Mouse (Mus musculus) midbrain, embryonic 11.5 days (tissue): ENCODE measurements around the gene M1ap. TPM values are rescaled to one million over a fixed set of nuclear protein-coding genes. Genes with fewer than 3 reads are reported as not detected.

Experiments
- ATAC-seq: fragments of 200-750 bp; cut with Nextera tagmentation; 2 replicates; pipeline ENCODE4 v1.8.0; 2017; ENCODE audit warnings: moderate TSS enrichment, moderate library complexity; ENCODE audit not compliant: low FRiP score
- DNase-seq: peaks from one replicate; pipeline ENCODE4 v3.0.0; 2015; ENCODE audit warnings: low spot score; ENCODE audit errors: missing footprints
- H3K27ac ChIP-seq: fragments of 300-500 bp; sonication (generic); 2 replicates; pipeline ENCODE4 v1.5.1; 2014; ENCODE audit warnings: low read depth, low read length
- H3K27me3 ChIP-seq: fragments of 300-500 bp; sonication (generic); 2 replicates; pipeline ENCODE4 v1.6.1; 2014; ENCODE audit warnings: mild to moderate bottlenecking, low read length, moderate library complexity, mixed read lengths; ENCODE audit not compliant: control insufficient read depth, insufficient read depth
- H3K36me3 ChIP-seq: fragments of 300-500 bp; sonication (generic); 2 replicates; pipeline ENCODE4 v1.6.1; 2014; ENCODE audit warnings: mild to moderate bottlenecking, low read length, moderate library complexity, mixed read lengths; ENCODE audit not compliant: control insufficient read depth, insufficient read depth
- H3K4me1 ChIP-seq: fragments of 300-500 bp; sonication (generic); 2 replicates; pipeline ENCODE4 v1.6.1; 2014; ENCODE audit warnings: low read length; ENCODE audit not compliant: control insufficient read depth, insufficient read depth
- H3K4me2 ChIP-seq: fragments of 300-500 bp; sonication (generic); 2 replicates; pipeline ENCODE4 v1.6.1; 2014; ENCODE audit warnings: mild to moderate bottlenecking, moderate library complexity
- H3K4me3 ChIP-seq: fragments of 300-500 bp; sonication (generic); 2 replicates; pipeline ENCODE4 v1.5.1; 2014; ENCODE audit warnings: low read depth, low read length
- H3K9ac ChIP-seq: fragments of 300-500 bp; sonication (generic); 2 replicates; pipeline ENCODE4 v1.6.1; 2014; ENCODE audit warnings: low read length
- H3K9me3 ChIP-seq: fragments of 300-500 bp; sonication (generic); 2 replicates; pipeline ENCODE4 v1.6.1; 2016; ENCODE audit warnings: low read length; ENCODE audit not compliant: control insufficient read depth
- WGBS: fragments of 180-500 bp; shearing (Covaris S2); extraction: QIAGEN DNeasy Blood & Tissue Kit; methylation state at CpG from one replicate; pipeline ENCODE4 v1.1.7; 2014; 5-methylcytosine and 5-hydroxymethylcytosine counted together
- polyA plus RNA-seq: library from polyadenylated mRNA; unstranded; fragments of >200 nt; fragmentation: Nextera tagmentation; extraction: Ambion mirVana; gene quantifications from 2 replicates; pipeline ENCODE4 v1.2.1, GENCODE M21; 2014

M1ap gene
- polyA plus RNA-seq, 1 experiment from 2014 or later = 0.18 TPM

- DNase-seq = no peak
- H3K4me3 ChIP-seq = no peak overlapping the region
- no peak overlapping the region for H3K4me2 ChIP-seq
- no peaks in the 10 kb centered on the region for H3K4me1 ChIP-seq
- H3K9me3 ChIP-seq = no peaks in the 10 kb centered on the region
- no peaks in the 10 kb centered on the region for H3K27me3 ChIP-seq
- H3K9ac ChIP-seq = no peak overlapping the region
- no peaks in the 10 kb centered on the region for H3K36me3 ChIP-seq
- H3K27ac ChIP-seq = no peak overlapping the region
- WGBS = 84% methylated on average over 9 of the region's 9 CpGs
- no peak for ATAC-seq
These were observed 76.3 kb downstream of the M1ap start for GRCm38 (mm10) chr6:83023008-83023407.

- WGBS = 97% methylated on average over 2 of the region's 2 CpGs
These were observed 77.1 kb downstream of the M1ap start for GRCm38 (mm10) chr6:83023786-83024185.

GRCm38 (mm10) chr6:83024421-83024820, 77.7 kb downstream of the M1ap start:
- H3K9me3 ChIP-seq = no peaks in the 10 kb centered on the region
- no peaks in the 10 kb centered on the region for H3K27me3 ChIP-seq
- H3K27ac ChIP-seq = no peak overlapping the region
- no peak overlapping the region for H3K4me3 ChIP-seq
- no peaks in the 10 kb centered on the region for H3K4me1 ChIP-seq
- no peak overlapping the region for H3K4me2 ChIP-seq
- DNase-seq (no peak), ATAC-seq (no peak)
- H3K36me3 ChIP-seq = no peaks in the 10 kb centered on the region
- no peak overlapping the region for H3K9ac ChIP-seq
- WGBS = 74% methylated on average over 4 of the region's 4 CpGs

More at GRCm38 (mm10) chr6:83023786-83024185, 77.1 kb downstream of the M1ap start:
- H3K9ac ChIP-seq = no peak overlapping the region
- H3K4me2 ChIP-seq = no peak overlapping the region
- no peak overlapping the region for H3K27ac ChIP-seq
- H3K27me3 ChIP-seq = no peaks in the 10 kb centered on the region
- no peaks in the 10 kb centered on the region for H3K9me3 ChIP-seq
- H3K4me3 ChIP-seq = no peak overlapping the region
- ATAC-seq (no peak), DNase-seq (no peak)
- no peaks in the 10 kb centered on the region for H3K4me1 ChIP-seq
- no peaks in the 10 kb centered on the region for H3K36me3 ChIP-seq

- Histone ChIP-seq H3K4me1 (no peaks in the 10 kb centered on the region), H3K36me3 (no peaks in the 10 kb centered on the region), H3K4me3 (no peak overlapping the region), H3K4me2 (no peak overlapping the region), H3K9me3 (no peaks in the 10 kb centered on the region), H3K27ac (no peak overlapping the region), H3K27me3 (peaks cover 7% of the 10 kb centered on the region), H3K9ac (no peak overlapping the region)
- no peak for DNase-seq
- 80% methylated on average over 4 of the region's 4 CpGs for WGBS
- no peak for ATAC-seq
These were observed 78.5 kb downstream of the M1ap start for GRCm38 (mm10) chr6:83025221-83025620.

GRCm38 (mm10) chr6:83027293-83027692, 80.6 kb downstream of the M1ap start:
- H3K4me1 ChIP-seq = peaks cover 3% of the 10 kb centered on the region
- WGBS = 61% methylated on average over 8 of the region's 8 CpGs
- DNase-seq (no peak), ATAC-seq (no peak)
- no peak overlapping the region for H3K4me3 ChIP-seq
- H3K9me3 ChIP-seq = no peaks in the 10 kb centered on the region
- no peaks in the 10 kb centered on the region for H3K36me3 ChIP-seq
- peaks cover 26% of the 10 kb centered on the region for H3K27me3 ChIP-seq
- no peak overlapping the region for H3K4me2 ChIP-seq
- H3K9ac ChIP-seq = no peak overlapping the region
- H3K27ac ChIP-seq = no peak overlapping the region

- Histone ChIP-seq H3K9me3 (no peaks in the 10 kb centered on the region), H3K4me3 (no peak overlapping the region), H3K4me1 (peaks cover 7% of the 10 kb centered on the region), H3K36me3 (no peaks in the 10 kb centered on the region), H3K27me3 (peaks cover 30% of the 10 kb centered on the region), H3K4me2 (no peak overlapping the region), H3K9ac (no peak overlapping the region), H3K27ac (no peak overlapping the region)
- no peak for ATAC-seq
- 68% methylated on average over 7 of the region's 9 CpGs for WGBS
- DNase-seq = no peak
These were observed 81.0 kb downstream of the M1ap start for GRCm38 (mm10) chr6:83027706-83028105.

- H3K4me2 ChIP-seq = no peak overlapping the region
- no peaks in the 10 kb centered on the region for H3K9me3 ChIP-seq
- H3K4me1 ChIP-seq = peaks cover 17% of the 10 kb centered on the region
- no peaks in the 10 kb centered on the region for H3K36me3 ChIP-seq
- H3K9ac ChIP-seq = no peak overlapping the region
- no peak overlapping the region for H3K27ac ChIP-seq
- DNase-seq (no peak), ATAC-seq (no peak)
- no peak overlapping the region for H3K4me3 ChIP-seq
- peaks cover 32% of the 10 kb centered on the region for H3K27me3 ChIP-seq
- WGBS = 16% methylated on average over 10 of the region's 10 CpGs
These were observed 83.1 kb downstream of the M1ap start for GRCm38 (mm10) chr6:83029777-83030176.

- ATAC-seq (no peak), DNase-seq (no peak)
- 59% methylated on average over 7 of the region's 7 CpGs for WGBS
- Histone ChIP-seq H3K9me3 (no peaks in the 10 kb centered on the region), H3K27me3 (peaks cover 32% of the 10 kb centered on the region), H3K4me2 (no peak overlapping the region), H3K9ac (no peak overlapping the region), H3K36me3 (no peaks in the 10 kb centered on the region), H3K4me1 (peaks cover 20% of the 10 kb centered on the region), H3K4me3 (no peak overlapping the region), H3K27ac (no peak overlapping the region)
These were observed 84.4 kb downstream of the M1ap start for GRCm38 (mm10) chr6:83031111-83031510.

- WGBS = 15% methylated on average over 18 of the region's 18 CpGs
- ATAC-seq = no peak
- Histone ChIP-seq H3K27me3 (peaks cover 32% of the 10 kb centered on the region), H3K36me3 (no peaks in the 10 kb centered on the region), H3K9ac (peak overlapping the region; percentile 55; the same call in 1 of the 2 replicates), H3K4me2 (peak overlapping the region; percentile 85), H3K4me3 (peak overlapping the region; percentile 52), H3K27ac (no peak overlapping the region), H3K9me3 (no peaks in the 10 kb centered on the region), H3K4me1 (peaks cover 20% of the 10 kb centered on the region)
- DNase-seq = no peak
These were observed 85.4 kb downstream of the M1ap start for GRCm38 (mm10) chr6:83031921-83032590.
